Mouse (Mus musculus): ENCODE results near the gene Kiss1r.

DNA sequence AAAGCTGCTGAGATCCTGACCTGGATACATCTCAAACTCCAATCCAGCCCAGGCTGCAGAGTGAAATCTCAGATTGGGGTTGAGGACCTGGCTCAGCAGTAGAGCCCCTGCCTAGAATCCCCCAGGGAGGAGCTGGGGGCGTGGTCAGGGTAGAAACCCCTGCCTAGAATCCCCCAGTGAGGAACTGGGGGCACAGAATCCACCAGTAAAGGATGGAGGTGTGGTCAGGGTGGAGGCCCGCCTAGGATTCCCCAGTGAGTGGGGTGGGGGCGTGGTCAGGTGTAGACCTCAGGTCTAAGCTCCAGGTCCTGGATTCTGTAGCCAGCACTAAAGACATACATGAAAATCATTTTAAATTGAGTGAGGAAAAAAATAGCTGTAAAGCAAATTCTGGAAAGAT, 43.9 kb upstream of the Kiss1r start:
- no peak for TF ChIP-seq POLR2A (IDR thresholded peaks at IDR 0.05; ENCODE audit: low read depth, low read length)
- no peak for TF ChIP-seq CTCF (IDR thresholded peaks at IDR 0.05; ENCODE audit: extremely low read depth, insufficient read length, insufficient replicate concordance, low read depth, low read length)
